Mouse (Mus musculus) ES-E14 (cell line): Measurements from ENCODE around the gene Rnasek. TPM values are rescaled to one million over a fixed set of nuclear protein-coding genes. Genes with fewer than 3 reads are reported as not detected.

Source experiments
- DNase-seq: peaks from one replicate; pipeline ENCODE4 v3.0.0-alpha.2; 2013; ENCODE audit warnings: low read depth, low spot score
- H3K27ac ChIP-seq: 2 replicates; pipeline ENCODE4 v1.5.1; 2012; ENCODE audit warnings: low read depth, mild to moderate bottlenecking, low read length, moderate library complexity, mixed read lengths; ENCODE audit not compliant: poor library complexity, insufficient read depth, severe bottlenecking
- H3K36me3 ChIP-seq: 2 replicates; pipeline ENCODE4 v1.6.1; 2012; ENCODE audit warnings: mild to moderate bottlenecking, low read length, moderate library complexity, mixed read lengths; ENCODE audit not compliant: control insufficient read depth, poor library complexity, insufficient read depth, severe bottlenecking
- H3K4me1 ChIP-seq, 2 experiments: fragments of 150-350 bp in 1 of 2; sonication (generic) in 1 of 2; 2 replicates each; pipeline ENCODE4 v1.6.1; 2012; ENCODE audit warnings: low read length in 2 of 2, mild to moderate bottlenecking in 1 of 2, mixed read lengths in 1 of 2; ENCODE audit not compliant: control insufficient read depth in 2 of 2, insufficient read depth in 2 of 2, poor library complexity in 1 of 2
- H3K4me3 ChIP-seq, 2 experiments: fragments of 150-350 bp in 1 of 2; sonication (generic) in 1 of 2; 2 replicates each; pipeline ENCODE4 v1.5.1; 2012; ENCODE audit warnings: low read length in 2 of 2, low read depth in 1 of 2, mild to moderate bottlenecking in 1 of 2, mixed read lengths in 1 of 2; ENCODE audit not compliant: insufficient read depth in 1 of 2, poor library complexity in 1 of 2, severe bottlenecking in 1 of 2
- H3K9ac ChIP-seq: 2 replicates; pipeline ENCODE4 v1.6.1; 2012; ENCODE audit warnings: low read depth, mild to moderate bottlenecking, low read length, mixed read lengths; ENCODE audit not compliant: poor library complexity, insufficient read depth, severe bottlenecking
- H3K9me3 ChIP-seq: fragments of 150-350 bp; sonication (generic); 2 replicates; pipeline ENCODE4 v1.6.1; 2012; ENCODE audit warnings: low read depth, mild to moderate bottlenecking, low read length; ENCODE audit not compliant: control insufficient read depth, insufficient read depth
- CHD2 ChIP-seq: IDR thresholded peaks from 2 replicates; pipeline ENCODE4 v1.6.1; 2014; ENCODE audit warnings: mild to moderate bottlenecking, low read depth, low read length, inconsistent platforms
- HCFC1 ChIP-seq: IDR thresholded peaks from 2 replicates; pipeline ENCODE4 v1.6.1; 2012; ENCODE audit warnings: low read length, inconsistent platforms, borderline replicate concordance; ENCODE audit not compliant: insufficient read depth
- MAFK ChIP-seq: IDR thresholded peaks from 2 replicates; pipeline ENCODE4 v1.6.1; 2014; ENCODE audit warnings: mild to moderate bottlenecking, low read depth, low read length, inconsistent platforms; ENCODE audit not compliant: insufficient read depth
- ZC3H11A ChIP-seq: IDR thresholded peaks from 2 replicates; pipeline ENCODE4 v1.6.1; 2012; ENCODE audit warnings: low read depth, mild to moderate bottlenecking, inconsistent platforms, low read length, borderline replicate concordance
- ZNF384 ChIP-seq: IDR thresholded peaks from 2 replicates; pipeline ENCODE4 v1.6.1; 2012; ENCODE audit warnings: low read depth, low read length, inconsistent platforms
- in situ Hi-C, 2 experiments: fragments of 600-800 bp; cut with MboI; formaldehyde crosslinking; loops; one replicate each; pipeline ENCODE4 v1.15.1; 2025; ENCODE audit warnings: low sequenced_read_pairs in 2 of 2, inconsistent platforms in 1 of 2; ENCODE audit not compliant: unreplicated experiment in 2 of 2
- total RNA-seq: library from RNA; depleted of rRNA; stranded (reverse); fragments of 300-350 nt; gene quantifications from 2 replicates; pipeline ENCODE4 v1.2.3, GENCODE M21; 2012

Rnasek gene
- total RNA-seq, 1 experiment, result 66.0 TPM

GRCm38 (mm10) chr11:70266405-70266804, 26.8 kb upstream of the Rnasek start:
- no peaks in the 10 kb centered on the region; a peak in 1 of 4 replicates for H3K4me1 ChIP-seq
- no peaks in the 10 kb centered on the region for H3K36me3 ChIP-seq
- no peak for TF ChIP-seq CHD2
- TF ChIP-seq ZC3H11A, result no peak
- TF ChIP-seq HCFC1, result no peak
- TF ChIP-seq ZNF384, result no peak
- TF ChIP-seq MAFK, result no peak
- H3K9me3 ChIP-seq, result no peaks in the 10 kb centered on the region
- in situ Hi-C loops, result no loop called here
- no peak overlapping the region for H3K27ac ChIP-seq
- no peak overlapping the region for H3K4me3 ChIP-seq
- H3K9ac ChIP-seq, result no peak overlapping the region
- no peak for DNase-seq

- Histone ChIP-seq H3K9me3 (no peaks in the 10 kb centered on the region), H3K9ac (no peak overlapping the region), H3K27ac (no peak overlapping the region), H3K36me3 (no peaks in the 10 kb centered on the region), H3K4me3 (no peak overlapping the region), H3K4me1 (no peaks in the 10 kb centered on the region; a peak in 1 of 4 replicates)
- no peak for TF ChIP-seq ZC3H11A
- TF ChIP-seq ZNF384, result no peak
- DNase-seq, result no peak
- in situ Hi-C loops, result no loop called here
Measured at GRCm38 (mm10) chr11:70265819-70266218, 26.2 kb upstream of the Rnasek start.

- in situ Hi-C loops, result no loop called here
- DNase-seq, result no peak
- H3K9me3 ChIP-seq, result no peaks in the 10 kb centered on the region
- H3K36me3 ChIP-seq, result no peaks in the 10 kb centered on the region
- TF ChIP-seq HCFC1 (no peak), CHD2 (no peak), MAFK (no peak), ZC3H11A (no peak), ZNF384 (no peak)
- no peak overlapping the region for H3K9ac ChIP-seq
- no peaks in the 10 kb centered on the region; a peak in 1 of 4 replicates for H3K4me1 ChIP-seq
- no peak overlapping the region for H3K4me3 ChIP-seq
- H3K27ac ChIP-seq, result no peak overlapping the region
Measured at GRCm38 (mm10) chr11:70265252-70265651, 25.6 kb upstream of the Rnasek start.

- TF ChIP-seq ZC3H11A (no peak), CHD2 (no peak)
- H3K27ac ChIP-seq, result no peak overlapping the region
- in situ Hi-C loops, result no loop called here
- H3K4me3 ChIP-seq, result no peak overlapping the region
- no peak overlapping the region for H3K9ac ChIP-seq
- no peak for DNase-seq
- no peaks in the 10 kb centered on the region for H3K36me3 ChIP-seq
- H3K9me3 ChIP-seq, result no peaks in the 10 kb centered on the region
- H3K4me1 ChIP-seq, result peaks cover 2 to 8% of the 10 kb centered on the region in 2 experiments; a peak in 2 of 4 replicates
Measured at GRCm38 (mm10) chr11:70259035-70259434, 19.4 kb upstream of the Rnasek start.

DNA sequence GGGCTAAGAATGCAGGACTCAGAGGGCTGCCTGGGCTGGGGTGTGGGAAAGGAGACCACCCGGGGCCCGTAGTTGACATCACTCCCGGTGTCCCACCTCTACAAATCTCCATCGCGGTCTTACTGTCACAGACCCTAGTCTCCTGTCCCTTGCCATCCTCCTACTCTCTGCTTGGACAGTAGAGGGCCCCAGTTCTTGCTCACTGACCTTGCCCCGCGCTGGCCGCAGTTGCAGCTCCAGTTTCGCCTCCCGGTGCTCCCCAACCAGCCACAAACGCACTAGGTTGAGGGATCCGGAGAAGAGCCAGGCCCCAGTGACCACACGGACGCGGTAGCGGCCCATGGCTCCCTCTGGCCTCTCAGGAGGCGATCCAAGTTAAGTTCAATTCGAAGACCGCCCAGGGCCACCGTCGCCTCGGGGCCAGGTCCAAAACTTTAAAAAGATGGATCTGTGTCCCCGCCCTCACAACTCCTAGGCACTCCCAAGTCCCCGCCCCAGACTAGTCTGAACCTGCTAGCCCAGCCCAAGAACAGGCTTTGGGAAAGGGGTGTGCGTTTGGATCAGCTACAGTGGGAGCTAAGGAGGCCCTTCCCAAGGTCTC, 15.4 kb upstream of the Rnasek start, which contains the start of gene Alox12:
TSS of gene Alox12 (minus strand) at position 423 of the 601 bp plus-strand sequence.
- Histone ChIP-seq H3K4me3 (peak within 1 kb of the TSS; percentile 52; a peak in 3 of 4 replicates), H3K9ac (peak within 1 kb of the TSS; percentile 32; the same call in 1 of the 2 replicates), H3K4me1 (peaks cover 2 to 8% of the 10 kb centered on the region in 2 experiments; a peak in 2 of 4 replicates), H3K36me3 (no peaks in the 10 kb centered on the region), H3K27ac (no peak within 1 kb of the TSS), H3K9me3 (no peaks in the 10 kb centered on the region)
- TF ChIP-seq ZC3H11A, result no peak
- TF ChIP-seq ZNF384, result no peak
- no peak for TF ChIP-seq HCFC1
- TF ChIP-seq MAFK, result no peak
- no peak for TF ChIP-seq CHD2
- in situ Hi-C loops, result no loop called here
- peak; percentile 68 for DNase-seq
